Mouse (Mus musculus) thymus, adult 2 months (tissue): Measurements from ENCODE around the gene Ncl. TPM values are rescaled to one million over a fixed set of nuclear protein-coding genes. Genes with fewer than 3 reads are reported as not detected.
A peak's percentile ranks its signal among the peaks of the same experiment; 100 is the strongest.

Experiments used
- DNase-seq: peaks from one replicate; pipeline ENCODE4 v3.0.0; 2021
- H3K27ac ChIP-seq: fragments of 200-500 bp; 2 replicates; pipeline ENCODE4 v1.5.1; 2012; ENCODE audit warnings: low read length, control low read depth; ENCODE audit not compliant: control insufficient read depth, insufficient read depth
- H3K27me3 ChIP-seq: fragments of 200-500 bp; 2 replicates; pipeline ENCODE4 v1.6.1; 2012; ENCODE audit warnings: mild to moderate bottlenecking, low read length, moderate library complexity, mixed read lengths; ENCODE audit not compliant: control insufficient read depth, insufficient read depth
- H3K36me3 ChIP-seq: fragments of 200-500 bp; 2 replicates; pipeline ENCODE4 v1.6.1; 2012; ENCODE audit warnings: mild to moderate bottlenecking, low read length, moderate library complexity; ENCODE audit not compliant: control insufficient read depth, insufficient read depth
- H3K4me1 ChIP-seq: fragments of 200-500 bp; replicated peaks from 2 replicates; pipeline ENCODE4 v1.6.1; 2012; ENCODE audit warnings: low read length; ENCODE audit not compliant: control insufficient read depth, insufficient read depth
- H3K4me3 ChIP-seq: fragments of 200-500 bp; 2 replicates; pipeline ENCODE4 v1.5.1; 2012; ENCODE audit warnings: mild to moderate bottlenecking, low read length, control low read depth, moderate library complexity; ENCODE audit not compliant: control insufficient read depth, insufficient read depth
- CTCF ChIP-seq: fragments of 200-500 bp; IDR thresholded peaks from 2 replicates; pipeline ENCODE4 v1.5.1; 2012; ENCODE audit warnings: mild to moderate bottlenecking, control low read depth, low read length, moderate library complexity, borderline replicate concordance; ENCODE audit not compliant: control insufficient read depth, poor library complexity, insufficient read depth; ENCODE audit errors: extremely low read depth
- POLR2A ChIP-seq: fragments of 200-500 bp; IDR thresholded peaks from 2 replicates; pipeline ENCODE4 v1.6.1; 2012; ENCODE audit warnings: mild to moderate bottlenecking, low read length, control low read depth, moderate library complexity; ENCODE audit not compliant: control insufficient read depth, poor library complexity, insufficient read depth; ENCODE audit errors: extremely low read depth
- WGBS: fragments of 180-500 bp; shearing (Covaris S2); methylation state at CpG from one replicate; pipeline ENCODE4 v1.1.7; 2018; 5-methylcytosine and 5-hydroxymethylcytosine counted together
- polyA plus RNA-seq: library from polyadenylated mRNA; depleted of rRNA; stranded (reverse); fragments of >200 nt; gene quantifications from 2 replicates; pipeline ENCODE4 v1.2.3, GENCODE M21; 2012

The Ncl gene
- polyA plus RNA-seq, 1 experiment = 17.0 TPM

- no peaks in the 10 kb centered on the region for H3K27me3 ChIP-seq
- WGBS = 94% methylated on average over 7 of the region's 8 CpGs
- no peaks in the 10 kb centered on the region for H3K4me1 ChIP-seq
- H3K36me3 ChIP-seq = no peaks in the 10 kb centered on the region
- no peak overlapping the region for H3K27ac ChIP-seq
- DNase-seq = no peak
- no peak overlapping the region for H3K4me3 ChIP-seq
- TF ChIP-seq POLR2A (no peak), CTCF (no peak)
Observed at GRCm38 (mm10) chr1:86320822-86321413, 38.3 kb downstream of the Ncl start.

- peak; percentile 50 for DNase-seq
- Histone ChIP-seq H3K27ac (no peak overlapping the region), H3K4me3 (no peak overlapping the region), H3K27me3 (no peaks in the 10 kb centered on the region), H3K36me3 (no peaks in the 10 kb centered on the region), H3K4me1 (no peaks in the 10 kb centered on the region)
- peak; percentile 70; the same call in 1 of the 2 replicates for TF ChIP-seq CTCF
- TF ChIP-seq POLR2A = no peak
- 50% methylated on average over 15 of the region's 15 CpGs for WGBS
Observed at GRCm38 (mm10) chr1:86313772-86314125, 45.5 kb downstream of the Ncl start.

GRCm38 (mm10) chr1:86313096-86313771 is 46.0 kb downstream of the Ncl start:
- Histone ChIP-seq H3K27ac (no peak overlapping the region), H3K4me1 (no peaks in the 10 kb centered on the region), H3K27me3 (no peaks in the 10 kb centered on the region), H3K36me3 (no peaks in the 10 kb centered on the region), H3K4me3 (no peak overlapping the region)
- 80% methylated on average over 16 of the region's 16 CpGs for WGBS
- no peak for DNase-seq
- no peak for TF ChIP-seq POLR2A
- no peak for TF ChIP-seq CTCF

GRCm38 (mm10) chr1:86312269-86312668 is 46.9 kb downstream of the Ncl start:
- DNase-seq = no peak
- Histone ChIP-seq H3K36me3 (no peaks in the 10 kb centered on the region), H3K4me1 (no peaks in the 10 kb centered on the region), H3K4me3 (no peak overlapping the region), H3K27me3 (no peaks in the 10 kb centered on the region), H3K27ac (no peak overlapping the region)
- TF ChIP-seq CTCF (no peak), POLR2A (no peak)
- 97% methylated on average over 3 of the region's 3 CpGs for WGBS

GRCm38 (mm10) chr1:86311467-86312005 is 47.7 kb downstream of the Ncl start:
- Histone ChIP-seq H3K27me3 (no peaks in the 10 kb centered on the region), H3K4me1 (no peaks in the 10 kb centered on the region), H3K27ac (no peak overlapping the region), H3K36me3 (no peaks in the 10 kb centered on the region), H3K4me3 (no peak overlapping the region)
- no peak for DNase-seq
- WGBS = 93% methylated on average over 10 of the region's 10 CpGs
- TF ChIP-seq CTCF = no peak
- TF ChIP-seq POLR2A = no peak

GRCm38 (mm10) chr1:86310536-86311310 is 48.5 kb downstream of the Ncl start:
- TF ChIP-seq POLR2A = no peak
- TF ChIP-seq CTCF = no peak
- no peak for DNase-seq
- 94% methylated on average over 15 of the region's 15 CpGs for WGBS
- Histone ChIP-seq H3K4me3 (no peak overlapping the region), H3K27me3 (no peaks in the 10 kb centered on the region), H3K4me1 (no peaks in the 10 kb centered on the region), H3K27ac (no peak overlapping the region), H3K36me3 (no peaks in the 10 kb centered on the region)
